Mouse (Mus musculus) forebrain, postnatal 0 days (tissue): ENCODE measurements around the gene Psmd4. TPM values are rescaled to one million over a fixed set of nuclear protein-coding genes. Genes with fewer than 3 reads are reported as not detected.

Experiments
- ATAC-seq: fragments of 200-750 bp; cut with Nextera tagmentation; 2 replicates; pipeline ENCODE4 v1.8.0; 2017; ENCODE audit warnings: mild to moderate bottlenecking, moderate library complexity
- DNase-seq: peaks from one replicate; pipeline ENCODE4 v3.0.0-alpha.2; 2015
- H3K27ac ChIP-seq: fragments of 300-500 bp; sonication (generic); 2 replicates; pipeline ENCODE4 v1.5.1; 2014; ENCODE audit warnings: low read depth, mild to moderate bottlenecking, antibody characterized with exemption, low read length, moderate library complexity, mixed read lengths
- H3K27me3 ChIP-seq: fragments of 300-500 bp; sonication (generic); 2 replicates; pipeline ENCODE4 v1.6.1; 2014; ENCODE audit warnings: mild to moderate bottlenecking, low read length, mixed read lengths; ENCODE audit not compliant: insufficient read depth
- H3K36me3 ChIP-seq: fragments of 300-500 bp; sonication (generic); 2 replicates; pipeline ENCODE4 v1.6.1; 2014; ENCODE audit warnings: mild to moderate bottlenecking, moderate library complexity; ENCODE audit not compliant: insufficient read depth
- H3K4me1 ChIP-seq: fragments of 300-500 bp; sonication (generic); 2 replicates; pipeline ENCODE4 v1.6.1; 2014; ENCODE audit warnings: antibody characterized with exemption; ENCODE audit not compliant: insufficient read depth
- H3K4me2 ChIP-seq: fragments of 300-500 bp; sonication (generic); 2 replicates; pipeline ENCODE4 v1.6.1; 2014; ENCODE audit warnings: low read depth, mild to moderate bottlenecking, moderate library complexity
- H3K4me3 ChIP-seq: fragments of 300-500 bp; sonication (generic); 2 replicates; pipeline ENCODE4 v1.5.1; 2014; ENCODE audit warnings: low read depth, low read length, mixed read lengths
- H3K9ac ChIP-seq: fragments of 300-500 bp; sonication (generic); 2 replicates; pipeline ENCODE4 v1.6.1; 2014; ENCODE audit warnings: mild to moderate bottlenecking
- H3K9me3 ChIP-seq: fragments of 300-500 bp; sonication (generic); 2 replicates; pipeline ENCODE4 v1.6.1; 2016; ENCODE audit warnings: low read length
- CTCF ChIP-seq: sonication (generic); IDR thresholded peaks from 2 replicates; pipeline ENCODE4 v1.5.1; 2016; ENCODE audit warnings: antibody characterized with exemption, control low read depth, low read depth
- WGBS: fragments of 180-500 bp; shearing (Covaris S2); extraction: QIAGEN DNeasy Blood & Tissue Kit; methylation state at CpG from one replicate; pipeline ENCODE4 v1.1.7; 2014; 5-methylcytosine and 5-hydroxymethylcytosine counted together
- polyA plus RNA-seq: library from polyadenylated mRNA; unstranded; fragments of >200 nt; fragmentation: Nextera tagmentation; extraction: Ambion mirVana; gene quantifications from 2 replicates; pipeline ENCODE4 v1.2.1, GENCODE M21; 2015
- total RNA-seq: library from RNA; depleted of rRNA; stranded (reverse); fragments of >200 nt; gene quantifications from 2 replicates; pipeline ENCODE4 v1.2.3, GENCODE M21; 2014

Psmd4 gene
- total and polyA plus RNA-seq, 2 experiments from 2014 or later, result 203 to 279 TPM

- Histone ChIP-seq H3K4me1 (no peaks in the 10 kb centered on the region), H3K27ac (no peak overlapping the region), H3K27me3 (no peaks in the 10 kb centered on the region), H3K4me2 (no peak overlapping the region), H3K36me3 (peaks cover 54% of the 10 kb centered on the region), H3K9me3 (no peaks in the 10 kb centered on the region), H3K4me3 (no peak overlapping the region), H3K9ac (no peak overlapping the region)
- DNase-seq (no peak), ATAC-seq (no peak)
- TF ChIP-seq CTCF, result no peak
- WGBS, result 79% methylated on average over 8 of the region's 8 CpGs
These were observed 15.7 kb upstream of the Psmd4 start for GRCm38 (mm10) chr3:95058078-95058477.

GRCm38 (mm10) chr3:95056275-95056674, 13.9 kb upstream of the Psmd4 start:
- H3K9me3 ChIP-seq, result no peaks in the 10 kb centered on the region
- no peak for DNase-seq
- no peak for ATAC-seq
- no peak overlapping the region for H3K4me2 ChIP-seq
- no peak overlapping the region for H3K27ac ChIP-seq
- peaks cover 38% of the 10 kb centered on the region for H3K36me3 ChIP-seq
- H3K9ac ChIP-seq, result no peak overlapping the region
- H3K4me3 ChIP-seq, result no peak overlapping the region
- no peaks in the 10 kb centered on the region for H3K4me1 ChIP-seq
- no peaks in the 10 kb centered on the region for H3K27me3 ChIP-seq
- no peak for TF ChIP-seq CTCF
- 85% methylated on average over 7 of the region's 7 CpGs for WGBS

- H3K27ac ChIP-seq, result no peak overlapping the region
- no peaks in the 10 kb centered on the region for H3K9me3 ChIP-seq
- no peaks in the 10 kb centered on the region for H3K4me1 ChIP-seq
- no peak overlapping the region for H3K4me2 ChIP-seq
- TF ChIP-seq CTCF, result no peak
- no peak for ATAC-seq
- no peak overlapping the region for H3K4me3 ChIP-seq
- 42% methylated on average over 10 of the region's 10 CpGs for WGBS
- H3K36me3 ChIP-seq, result peaks cover 22% of the 10 kb centered on the region
- H3K27me3 ChIP-seq, result no peaks in the 10 kb centered on the region
- DNase-seq, result no peak
- H3K9ac ChIP-seq, result no peak overlapping the region
These were observed 12.3 kb upstream of the Psmd4 start for GRCm38 (mm10) chr3:95054481-95055260.

GRCm38 (mm10) chr3:95053701-95054100, 11.3 kb upstream of the Psmd4 start:
- WGBS, result 37% methylated on average over 3 of the region's 3 CpGs
- H3K36me3 ChIP-seq, result peaks cover 12% of the 10 kb centered on the region
- peak; percentile 35 for DNase-seq

GRCm38 (mm10) chr3:95052959-95053358, 10.5 kb upstream of the Psmd4 start:
- TF ChIP-seq CTCF, result peak; percentile 83
- no peak overlapping the region for H3K9ac ChIP-seq
- H3K4me3 ChIP-seq, result no peak overlapping the region
- H3K36me3 ChIP-seq, result peaks cover 5% of the 10 kb centered on the region; the same call in 1 of the 2 replicates
- H3K4me2 ChIP-seq, result no peak overlapping the region
- no peaks in the 10 kb centered on the region for H3K4me1 ChIP-seq
- H3K27ac ChIP-seq, result no peak overlapping the region
- WGBS, result 47% methylated on average over 1 of the region's 1 CpGs
- DNase-seq (peak; percentile 72), ATAC-seq (peak; percentile 77)
- no peaks in the 10 kb centered on the region for H3K9me3 ChIP-seq
- no peaks in the 10 kb centered on the region for H3K27me3 ChIP-seq

More at GRCm38 (mm10) chr3:95053701-95054100, 11.3 kb upstream of the Psmd4 start:
- no peaks in the 10 kb centered on the region for H3K27me3 ChIP-seq
- H3K4me1 ChIP-seq, result no peaks in the 10 kb centered on the region
- no peak overlapping the region for H3K27ac ChIP-seq
- H3K9me3 ChIP-seq, result no peaks in the 10 kb centered on the region
- peak; percentile 72 for TF ChIP-seq CTCF
- H3K4me2 ChIP-seq, result no peak overlapping the region
- H3K9ac ChIP-seq, result no peak overlapping the region
- peak; percentile 40; the same call in 1 of the 2 replicates for ATAC-seq
- no peak overlapping the region for H3K4me3 ChIP-seq

- H3K4me2 ChIP-seq, result no peak overlapping the region
- TF ChIP-seq CTCF, result no peak
- no peaks in the 10 kb centered on the region for H3K9me3 ChIP-seq
- ATAC-seq (no peak), DNase-seq (no peak)
- H3K27ac ChIP-seq, result no peak overlapping the region
- H3K4me1 ChIP-seq, result no peaks in the 10 kb centered on the region
- no peak overlapping the region for H3K4me3 ChIP-seq
- H3K36me3 ChIP-seq, result no peaks in the 10 kb centered on the region
- H3K9ac ChIP-seq, result no peak overlapping the region
- WGBS, result 79% methylated on average over 3 of the region's 3 CpGs
- no peaks in the 10 kb centered on the region for H3K27me3 ChIP-seq
These were observed 5.5 kb upstream of the Psmd4 start for GRCm38 (mm10) chr3:95047914-95048313.

GRCm38 (mm10) chr3:95046462-95047057, 4.1 kb upstream of the Psmd4 start:
- DNase-seq (no peak), ATAC-seq (no peak)
- no peak overlapping the region for H3K27ac ChIP-seq
- H3K4me3 ChIP-seq, result no peak overlapping the region
- 88% methylated on average over 11 of the region's 11 CpGs for WGBS
- H3K4me2 ChIP-seq, result no peak overlapping the region
- no peak overlapping the region for H3K9ac ChIP-seq
- no peaks in the 10 kb centered on the region for H3K36me3 ChIP-seq
- no peaks in the 10 kb centered on the region for H3K9me3 ChIP-seq
- TF ChIP-seq CTCF, result no peak
- H3K4me1 ChIP-seq, result peaks cover 2% of the 10 kb centered on the region; the same call in 1 of the 2 replicates
- no peaks in the 10 kb centered on the region for H3K27me3 ChIP-seq
